ENCODE assay signal across 13 mouse cellular contexts in genomic region chr10:111996549-111996904, GRCm38 (mm10). TPM values are rescaled to one million over a fixed set of nuclear protein-coding genes. Genes with fewer than 3 reads are reported as not detected.
A peak's percentile ranks its signal among the peaks of the same experiment; 100 is the strongest.
DNase-seq lines count a peak whose midpoint lies in the region; ATAC-seq and TF ChIP-seq lines count a peak whose summit lies in the region.
"Had no signal": no experiment of that assay in that cellular context is flagged by ENCODE, and none has a peak within 500 bp of the region (broad histone marks: within the 10 kb centered on the region; RNA-seq: fewer than 3 reads in every experiment).

No protein-coding gene starts in this region.

- H3K27ac ChIP-seq in spleen, adult 2 months (ENCODE audit: insufficient read depth, low read length) = peak overlapping the region; percentile 68; the same call in 1 of the 2 replicates
- H3K27ac ChIP-seq in forebrain, postnatal 0 days (ENCODE audit: low read depth, low read length) = no peak overlapping the region
- no peak overlapping the region for H3K27ac ChIP-seq in forebrain, embryonic 10.5 days
- H3K27ac ChIP-seq: kidney, postnatal 0 days; neural tube, embryonic 12.5 days had no signal

- H3K36me3 ChIP-seq in spleen, adult 2 months (ENCODE audit: control insufficient read depth, insufficient read depth, low read length) = peaks cover 1% of the 10 kb centered on the region
- H3K36me3 ChIP-seq in forebrain, postnatal 0 days (ENCODE audit: insufficient read depth) = no peaks in the 10 kb centered on the region
- no peaks in the 10 kb centered on the region for H3K36me3 ChIP-seq in forebrain, embryonic 10.5 days (replicated peaks)
- H3K36me3 ChIP-seq: G1E; neural tube, embryonic 12.5 days had no signal

- H3K27me3 ChIP-seq in spleen, adult 2 months (ENCODE audit: control insufficient read depth, insufficient read depth, low read length) = no peaks in the 10 kb centered on the region
- H3K27me3 ChIP-seq in forebrain, postnatal 0 days (ENCODE audit: insufficient read depth, low read length) = no peaks in the 10 kb centered on the region
- H3K27me3 ChIP-seq in forebrain, embryonic 10.5 days (ENCODE audit: poor library complexity, severe bottlenecking) = no peaks in the 10 kb centered on the region
- H3K27me3 ChIP-seq: neural tube, embryonic 12.5 days had no signal

- H3K4me2 ChIP-seq in forebrain, postnatal 0 days (ENCODE audit: low read depth) = no peak overlapping the region
- H3K4me2 ChIP-seq: lung, embryonic 14.5 days; neural tube, embryonic 12.5 days had no signal

- TF ChIP-seq CTCF in spleen, adult 2 months (IDR thresholded peaks at IDR 0.05; ENCODE audit: extremely low read depth, insufficient read depth, insufficient read length, insufficient replicate concordance) = no peak
- no peak for TF ChIP-seq CTCF in forebrain, postnatal 0 days (IDR thresholded peaks at IDR 0.05; ENCODE audit: low read depth)

- H3K9me3 ChIP-seq in forebrain, postnatal 0 days (ENCODE audit: low read length) = no peaks in the 10 kb centered on the region
- H3K9me3 ChIP-seq in forebrain, embryonic 10.5 days = no peaks in the 10 kb centered on the region
- H3K9me3 ChIP-seq: G1E; neural tube, embryonic 12.5 days had no signal

- no peak overlapping the region for H3K9ac ChIP-seq in forebrain, postnatal 0 days
- H3K9ac ChIP-seq: lung, embryonic 14.5 days; neural tube, embryonic 12.5 days had no signal

- peak overlapping the region; percentile 60 for H3K4me3 ChIP-seq in spleen, adult 2 months (ENCODE audit: extremely low read depth, insufficient read depth, insufficient read length)
- H3K4me3 ChIP-seq in forebrain, postnatal 0 days (ENCODE audit: low read depth, low read length) = no peak overlapping the region
- no peak overlapping the region for H3K4me3 ChIP-seq in forebrain, embryonic 10.5 days
- H3K4me3 ChIP-seq: neural tube, embryonic 12.5 days had no signal

- no peak for DNase-seq in spleen, adult 2 months (ENCODE audit: low read depth in 1 of 2, low spot score in 2 of 2)
- no peak for DNase-seq in spleen, postnatal 4 days (ENCODE audit: low spot score in 2 of 2)
- peak; percentile 49 for DNase-seq in lung, postnatal 25 days (ENCODE audit: low spot score)
- peak; percentile 20 for DNase-seq in thymus, postnatal 25 days
- no peak for DNase-seq in forebrain, postnatal 0 days
- no peak for DNase-seq in forebrain, embryonic 10.5 days (ENCODE audit: extremely low spot score, low spot score)
- no peak for DNase-seq in spleen, postnatal 14 days (ENCODE audit: low spot score in 2 of 2)
- DNase-seq: adrenal gland, postnatal 25 days had no signal

- no peak for TF ChIP-seq POLR2A in spleen, adult 2 months (IDR thresholded peaks at IDR 0.05; ENCODE audit: low read depth, low read length)

- H3K4me1 ChIP-seq in spleen, adult 2 months (ENCODE audit: control insufficient read depth, insufficient read depth, insufficient read length) = peaks cover 12% of the 10 kb centered on the region; the same call in 1 of the 2 replicates
- no peaks in the 10 kb centered on the region for H3K4me1 ChIP-seq in forebrain, postnatal 0 days (ENCODE audit: insufficient read depth)
- H3K4me1 ChIP-seq in forebrain, embryonic 10.5 days = no peaks in the 10 kb centered on the region
- H3K4me1 ChIP-seq: neural tube, embryonic 12.5 days had no signal

- 9% methylated on average over 7 of the region's 7 CpGs for WGBS in spleen, adult 2 months
- 94% methylated on average over 7 of the region's 7 CpGs for WGBS in forebrain, postnatal 0 days
- WGBS in forebrain, embryonic 10.5 days = 94% methylated on average over 7 of the region's 7 CpGs

- ATAC-seq in erythroblast, adult 5-6 weeks (replicated peaks; ENCODE audit: low FRiP score, poor library complexity, severe bottlenecking) = 0 out of 2 replicates have a peak, but pooled peaks have one; percentile 45
- no peak for ATAC-seq in forebrain, postnatal 0 days

RNA-seq across cellular contexts. Expression of gene Glipr1, which starts 5.9 kb away (rescaled TPM):
- polyA plus RNA-seq in spleen, adult 2 months (2012; rRNA removed) = 26.0 and 30.3 TPM in 2 replicates
- total RNA-seq in erythroblast, adult 5-6 weeks (2015; ENCODE audit: low replicate concordance) = 80.9 and 85.9 TPM in 2 replicates
- total RNA-seq in erythroblast, adult 5-6 weeks (2017; ENCODE audit: low replicate concordance) = 42.9 and 48.5 TPM in 2 replicates
- 0.48 and 0.85 TPM in 2 replicates for total RNA-seq in forebrain, postnatal 0 days (2014; rRNA removed)
- polyA plus RNA-seq in forebrain, postnatal 0 days (2015; fragmentation: Nextera tagmentation; extraction: Ambion mirVana) = 1.9 and 2.0 TPM in 2 replicates
- polyA plus RNA-seq in forebrain, embryonic 10.5 days (2016; fragmentation: Nextera tagmentation; extraction: Ambion mirVana) = 0.82 and 1.0 TPM in 2 replicates

RNA-seq across cellular contexts. Expression of gene Krr1, which starts 24.1 kb away (rescaled TPM):
- polyA plus RNA-seq in spleen, adult 2 months (2012; rRNA removed) = 2.3 and 3.1 TPM in 2 replicates
- 9.0 and 19.6 TPM in 2 replicates for total RNA-seq in erythroblast, adult 5-6 weeks (2015; ENCODE audit: low replicate concordance)
- 7.5 and 9.9 TPM in 2 replicates for total RNA-seq in erythroblast, adult 5-6 weeks (2017; ENCODE audit: low replicate concordance)
- 32.5 and 38.2 TPM in 2 replicates for total RNA-seq in forebrain, postnatal 0 days (2014; rRNA removed)
- 30.5 and 30.8 TPM in 2 replicates for polyA plus RNA-seq in forebrain, postnatal 0 days (2015; fragmentation: Nextera tagmentation; extraction: Ambion mirVana)
- polyA plus RNA-seq in forebrain, embryonic 10.5 days (2016; fragmentation: Nextera tagmentation; extraction: Ambion mirVana) = 60.4 and 64.8 TPM in 2 replicates

Comparison
In these comparisons a context has a peak if more than half of its experiments do, and no peak if none do; other contexts are left out.
1. DNase-seq: peak in lung, postnatal 25 days (single experiment) and thymus, postnatal 25 days (single experiment); none in spleen, adult 2 months (0 of 2), spleen, postnatal 4 days (0 of 2), forebrain, postnatal 0 days (single experiment), forebrain, embryonic 10.5 days (single experiment) and spleen, postnatal 14 days (0 of 2).